Mouse (Mus musculus) midbrain, embryonic 11.5 days (tissue): ENCODE measurements at regions not wholly inside any gene's neighbourhood (a gene's known extent, or its start where the extent isn't known, plus 50 kb on each side); places are given as distances from the start of the nearest gene placed in this dataset.

ENCODE experiments used
- ATAC-seq: fragments of 200-750 bp; cut with Nextera tagmentation; 2 replicates; pipeline ENCODE4 v1.8.0; 2017; ENCODE audit warnings: moderate TSS enrichment, moderate library complexity; ENCODE audit not compliant: low FRiP score
- DNase-seq: peaks from one replicate; pipeline ENCODE4 v3.0.0; 2015; ENCODE audit warnings: low spot score; ENCODE audit errors: missing footprints
- H3K27ac ChIP-seq: fragments of 300-500 bp; sonication (generic); 2 replicates; pipeline ENCODE4 v1.5.1; 2014; ENCODE audit warnings: low read depth, low read length
- H3K27me3 ChIP-seq: fragments of 300-500 bp; sonication (generic); 2 replicates; pipeline ENCODE4 v1.6.1; 2014; ENCODE audit warnings: mild to moderate bottlenecking, low read length, moderate library complexity, mixed read lengths; ENCODE audit not compliant: control insufficient read depth, insufficient read depth
- H3K36me3 ChIP-seq: fragments of 300-500 bp; sonication (generic); 2 replicates; pipeline ENCODE4 v1.6.1; 2014; ENCODE audit warnings: mild to moderate bottlenecking, low read length, moderate library complexity, mixed read lengths; ENCODE audit not compliant: control insufficient read depth, insufficient read depth
- H3K4me1 ChIP-seq: fragments of 300-500 bp; sonication (generic); 2 replicates; pipeline ENCODE4 v1.6.1; 2014; ENCODE audit warnings: low read length; ENCODE audit not compliant: control insufficient read depth, insufficient read depth
- H3K4me2 ChIP-seq: fragments of 300-500 bp; sonication (generic); 2 replicates; pipeline ENCODE4 v1.6.1; 2014; ENCODE audit warnings: mild to moderate bottlenecking, moderate library complexity
- H3K4me3 ChIP-seq: fragments of 300-500 bp; sonication (generic); 2 replicates; pipeline ENCODE4 v1.5.1; 2014; ENCODE audit warnings: low read depth, low read length
- H3K9ac ChIP-seq: fragments of 300-500 bp; sonication (generic); 2 replicates; pipeline ENCODE4 v1.6.1; 2014; ENCODE audit warnings: low read length
- H3K9me3 ChIP-seq: fragments of 300-500 bp; sonication (generic); 2 replicates; pipeline ENCODE4 v1.6.1; 2016; ENCODE audit warnings: low read length; ENCODE audit not compliant: control insufficient read depth
- WGBS: fragments of 180-500 bp; shearing (Covaris S2); extraction: QIAGEN DNeasy Blood & Tissue Kit; methylation state at CpG from one replicate; pipeline ENCODE4 v1.1.7; 2014; 5-methylcytosine and 5-hydroxymethylcytosine counted together

DNA sequence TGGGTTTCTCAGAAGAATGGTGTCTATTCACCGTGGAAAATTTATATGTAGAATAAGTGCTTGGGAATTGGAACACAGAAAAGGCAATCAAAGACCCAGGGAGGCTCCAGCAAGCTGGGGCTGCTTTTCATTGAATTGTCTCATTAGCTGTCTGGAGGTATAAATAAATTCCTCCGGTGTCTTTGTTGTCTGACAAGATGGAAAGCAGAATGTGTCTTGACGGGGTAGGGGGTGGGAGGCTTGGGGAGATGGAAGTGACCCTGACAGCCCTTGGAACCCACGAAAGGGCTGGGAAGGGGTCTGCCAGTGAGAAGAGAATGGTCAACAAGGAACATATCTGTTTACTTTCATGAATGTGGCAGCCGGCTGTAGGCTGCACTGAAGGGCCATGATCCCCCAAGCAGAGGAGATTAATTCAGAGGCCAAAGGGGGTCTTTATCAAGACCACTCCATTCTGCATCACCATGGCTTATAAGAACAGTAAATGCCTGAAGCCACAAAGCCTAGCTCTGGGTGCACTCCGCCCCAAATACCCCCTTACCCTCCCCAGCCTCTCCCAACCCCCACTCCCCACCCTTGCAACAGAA is 127.2 kb upstream of the Neo1 start:
- 25% methylated on average over 6 of the region's 6 CpGs for WGBS
- ATAC-seq = peak; percentile 77
- no peak overlapping the region for H3K9ac ChIP-seq
- 0 out of 2 replicates have a peak overlapping the region, but pooled peaks have one; percentile 1 for H3K4me2 ChIP-seq
- H3K27me3 ChIP-seq = no peaks in the 10 kb centered on the region
- no peak overlapping the region for H3K4me3 ChIP-seq
- H3K36me3 ChIP-seq = no peaks in the 10 kb centered on the region
- H3K9me3 ChIP-seq = no peaks in the 10 kb centered on the region
- H3K4me1 ChIP-seq = peaks cover 7% of the 10 kb centered on the region; the same call in 1 of the 2 replicates
- H3K27ac ChIP-seq = peak overlapping the region; percentile 48; the same call in 1 of the 2 replicates
- DNase-seq = peak; percentile 88

DNA sequence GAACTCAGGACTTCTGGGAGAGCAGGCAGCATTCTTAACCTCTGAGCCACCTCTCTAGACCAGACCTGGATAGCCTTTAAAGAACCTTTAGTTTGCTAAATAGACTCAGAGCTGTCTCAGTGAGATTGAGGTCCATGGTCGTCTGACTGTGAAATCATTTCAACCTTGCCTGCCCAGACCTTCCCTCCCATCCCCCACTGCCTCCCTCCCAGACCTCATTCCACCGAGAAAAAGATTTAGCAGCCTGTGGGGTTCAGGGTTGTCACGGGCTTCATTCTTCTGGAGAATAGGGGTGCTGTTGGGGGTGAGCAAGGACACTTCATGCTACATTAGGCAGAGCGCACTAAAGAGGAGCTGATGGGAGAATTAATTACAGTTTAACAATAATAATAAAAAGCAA is 126.7 kb upstream of the Neo1 start:
- Histone ChIP-seq H3K9ac (no peak overlapping the region), H3K4me3 (no peak overlapping the region), H3K9me3 (no peaks in the 10 kb centered on the region), H3K27ac (peak overlapping the region; percentile 48; the same call in 1 of the 2 replicates), H3K4me2 (no peak overlapping the region), H3K27me3 (no peaks in the 10 kb centered on the region), H3K36me3 (no peaks in the 10 kb centered on the region), H3K4me1 (peaks cover 7% of the 10 kb centered on the region; the same call in 1 of the 2 replicates)
- 18% methylated on average over 4 of the region's 4 CpGs for WGBS
- DNase-seq = peak; percentile 85
- peak; percentile 72 for ATAC-seq

DNA sequence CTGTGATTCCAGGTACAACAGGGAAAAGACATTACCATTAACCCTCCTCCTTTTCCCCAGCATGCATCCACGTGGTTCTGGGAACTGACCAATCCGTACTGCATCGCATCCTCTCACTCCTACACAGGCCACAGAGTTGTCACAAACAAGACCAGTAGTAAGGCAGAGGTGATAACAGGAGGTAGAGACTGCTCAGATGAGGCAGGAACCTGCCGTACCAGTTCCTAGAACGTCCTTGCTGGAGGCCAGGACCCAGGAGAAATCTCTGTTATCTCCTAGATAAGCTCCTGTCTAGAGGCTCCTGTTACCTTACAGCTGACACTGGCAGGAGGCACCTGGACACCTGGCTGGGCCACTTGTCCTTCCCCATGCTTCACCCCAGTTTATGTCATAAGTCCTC is 121.4 kb upstream of the Neo1 start:
- no peak overlapping the region for H3K4me2 ChIP-seq
- DNase-seq = no peak
- no peaks in the 10 kb centered on the region for H3K27me3 ChIP-seq
- 72% methylated on average over 5 of the region's 5 CpGs for WGBS
- H3K4me1 ChIP-seq = peaks cover 5% of the 10 kb centered on the region; the same call in 1 of the 2 replicates
- H3K27ac ChIP-seq = no peak overlapping the region
- no peaks in the 10 kb centered on the region for H3K9me3 ChIP-seq
- H3K36me3 ChIP-seq = no peaks in the 10 kb centered on the region
- ATAC-seq = no peak
- H3K4me3 ChIP-seq = no peak overlapping the region
- H3K9ac ChIP-seq = no peak overlapping the region

DNA sequence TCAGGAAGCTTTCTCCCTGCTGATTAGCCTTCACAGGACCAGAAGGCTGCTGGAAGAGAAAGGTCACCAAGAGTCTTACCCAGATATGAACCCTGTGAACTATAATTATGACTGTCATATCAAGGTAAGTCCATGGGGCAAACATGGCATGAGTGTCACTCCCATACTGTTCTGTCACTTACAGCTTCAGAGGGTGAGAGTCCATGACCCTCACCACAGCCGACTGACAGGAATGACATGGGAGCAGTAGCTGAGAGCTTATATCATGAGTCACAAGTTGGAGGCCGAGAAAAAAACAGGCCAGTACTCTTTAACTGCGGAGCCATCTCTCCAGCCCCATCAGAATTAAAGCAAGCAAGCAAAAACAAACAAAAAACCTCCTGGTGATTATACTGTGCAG is 117.7 kb upstream of the Neo1 start:
- Histone ChIP-seq H3K9ac (no peak overlapping the region), H3K4me1 (peaks cover 5% of the 10 kb centered on the region; the same call in 1 of the 2 replicates), H3K36me3 (no peaks in the 10 kb centered on the region), H3K27me3 (no peaks in the 10 kb centered on the region), H3K4me2 (no peak overlapping the region), H3K4me3 (no peak overlapping the region), H3K27ac (no peak overlapping the region), H3K9me3 (no peaks in the 10 kb centered on the region)
- ATAC-seq = no peak
- WGBS = 77% methylated on average over 3 of the region's 3 CpGs
- DNase-seq = no peak

DNA sequence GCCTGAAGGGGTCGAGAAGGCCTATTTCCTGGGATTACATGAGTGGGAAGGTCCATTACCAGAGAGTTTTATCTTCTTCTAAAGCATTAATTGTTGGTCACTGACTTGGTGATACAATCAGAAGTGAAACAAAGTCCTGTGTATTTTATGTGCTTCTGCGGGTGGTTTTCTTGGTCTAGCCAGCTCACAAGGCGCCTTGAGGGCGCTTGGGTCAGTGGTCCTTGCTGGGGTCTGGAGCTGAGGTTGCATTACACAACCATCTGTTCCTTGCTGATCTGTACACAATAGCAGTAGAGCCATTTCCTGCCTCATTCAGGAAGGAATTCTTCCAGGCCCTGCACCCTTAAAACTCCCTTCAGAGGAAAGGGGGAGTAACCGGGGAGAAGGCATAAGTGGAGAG is 116.9 kb upstream of the Neo1 start:
- no peak for DNase-seq
- WGBS = 80% methylated on average over 5 of the region's 5 CpGs

DNA sequence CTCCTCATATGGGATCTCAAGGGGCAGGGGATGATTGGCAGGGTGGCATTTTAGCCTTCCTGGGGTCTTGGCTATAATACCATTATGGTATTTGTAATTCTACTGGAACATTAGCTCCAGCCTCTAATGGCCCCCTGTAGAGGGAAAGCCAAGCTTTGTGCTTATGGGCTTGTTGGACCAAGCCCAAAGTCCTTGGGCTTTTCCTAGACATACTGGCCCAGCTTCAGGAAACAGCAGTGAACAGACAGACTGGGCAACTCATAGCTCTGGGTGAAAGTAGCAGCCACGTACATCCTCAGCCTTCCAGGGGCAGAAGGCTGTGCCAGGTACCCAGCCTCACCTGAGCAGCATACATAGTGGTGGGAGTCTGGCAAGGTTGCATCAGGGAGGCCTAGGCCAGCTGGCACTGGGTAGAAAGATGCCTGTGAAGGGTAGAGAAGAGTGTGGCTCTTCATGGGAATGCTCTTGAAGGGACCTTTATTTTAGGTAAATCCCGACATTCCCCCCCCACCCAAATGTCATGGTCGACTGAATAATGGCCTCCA is 108.1 kb upstream of the Neo1 start:
- no peaks in the 10 kb centered on the region for H3K4me1 ChIP-seq
- no peak overlapping the region for H3K4me2 ChIP-seq
- no peak overlapping the region for H3K9ac ChIP-seq
- DNase-seq = no peak
- no peak overlapping the region for H3K4me3 ChIP-seq
- no peaks in the 10 kb centered on the region for H3K27me3 ChIP-seq
- no peaks in the 10 kb centered on the region for H3K36me3 ChIP-seq
- 77% methylated on average over 3 of the region's 3 CpGs for WGBS
- no peak overlapping the region for H3K27ac ChIP-seq
- no peaks in the 10 kb centered on the region for H3K9me3 ChIP-seq
- ATAC-seq = no peak

More for the DNA sequence above, 116.9 kb upstream of the Neo1 start:
- H3K4me2 ChIP-seq = no peak overlapping the region
- H3K27ac ChIP-seq = no peak overlapping the region
- no peaks in the 10 kb centered on the region for H3K36me3 ChIP-seq
- H3K4me3 ChIP-seq = no peak overlapping the region
- H3K9me3 ChIP-seq = no peaks in the 10 kb centered on the region
- ATAC-seq = no peak
- no peak overlapping the region for H3K9ac ChIP-seq
- H3K4me1 ChIP-seq = peaks cover 5% of the 10 kb centered on the region; the same call in 1 of the 2 replicates
- H3K27me3 ChIP-seq = no peaks in the 10 kb centered on the region

DNA sequence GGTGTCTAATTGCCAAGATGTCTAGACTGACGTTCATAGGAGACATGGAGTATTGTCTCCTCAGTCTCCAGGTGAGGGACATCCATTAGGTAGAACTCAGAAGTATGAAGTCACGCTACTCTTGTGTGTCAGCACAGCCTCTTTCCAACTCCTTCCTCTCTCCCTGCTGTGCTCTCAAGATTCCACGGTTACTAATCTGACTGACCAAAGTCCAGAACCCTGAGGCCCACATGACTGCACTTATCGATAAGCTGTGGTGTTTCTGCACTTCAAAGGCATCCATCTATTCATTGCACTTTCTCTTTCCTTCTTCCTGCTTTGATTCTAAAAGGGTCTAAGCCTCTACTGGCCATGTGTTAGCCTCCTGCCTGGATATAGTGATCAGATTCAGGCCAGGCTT is 107.4 kb upstream of the Neo1 start:
- Histone ChIP-seq H3K36me3 (no peaks in the 10 kb centered on the region), H3K27me3 (no peaks in the 10 kb centered on the region), H3K4me3 (no peak overlapping the region), H3K27ac (no peak overlapping the region), H3K9me3 (no peaks in the 10 kb centered on the region), H3K9ac (no peak overlapping the region), H3K4me2 (no peak overlapping the region), H3K4me1 (no peaks in the 10 kb centered on the region)
- DNase-seq (no peak), ATAC-seq (no peak)
- 89% methylated on average over 4 of the region's 4 CpGs for WGBS

DNA sequence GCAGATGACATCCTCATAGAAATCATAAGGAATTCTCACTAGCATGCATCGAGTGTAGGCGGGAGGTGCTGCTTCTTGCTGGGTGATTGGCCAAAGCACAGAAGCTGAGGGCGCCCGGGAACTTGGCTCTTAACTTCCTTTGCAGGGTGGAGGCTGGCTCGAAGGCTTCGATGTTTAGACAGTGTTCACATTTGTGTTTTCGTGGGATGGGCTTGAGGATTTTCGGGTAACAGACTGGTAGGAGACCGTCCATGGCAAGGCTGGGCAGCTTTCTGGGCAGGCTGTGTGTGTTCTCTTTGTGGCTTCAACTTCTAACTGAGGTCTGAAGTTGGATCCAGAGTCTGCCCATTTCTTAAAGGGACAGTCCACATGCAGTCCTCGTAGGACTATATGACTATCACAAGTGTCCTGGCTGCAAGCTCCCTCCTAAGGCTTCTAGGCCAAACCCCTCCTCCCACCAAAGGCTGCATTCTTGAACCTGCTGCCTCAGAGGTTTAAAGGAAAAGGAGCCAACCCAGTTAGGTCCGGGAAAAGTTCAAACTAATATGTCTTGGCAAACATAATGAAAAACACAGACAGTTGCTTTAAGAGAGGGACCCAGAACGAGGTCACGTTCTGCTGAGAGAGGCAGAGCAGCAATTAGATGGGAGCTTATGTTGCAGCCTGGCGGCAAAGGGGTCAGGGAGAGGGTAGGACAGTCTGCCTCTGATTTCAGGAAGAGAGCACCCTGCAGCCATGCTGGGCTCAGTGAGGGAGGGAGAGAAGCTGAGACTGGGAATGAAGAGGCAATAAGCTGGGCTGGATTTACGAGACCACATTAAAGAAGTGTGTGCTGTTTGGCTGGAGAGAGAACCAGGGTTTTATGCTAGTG is 98.2 kb upstream of the Neo1 start:
- no peak overlapping the region for H3K27ac ChIP-seq
- ATAC-seq (no peak), DNase-seq (peak; percentile 85)
- H3K27me3 ChIP-seq = no peaks in the 10 kb centered on the region
- H3K4me2 ChIP-seq = no peak overlapping the region
- H3K9ac ChIP-seq = 0 out of 2 replicates have a peak overlapping the region, but pooled peaks have one; percentile 16
- 45% methylated on average over 15 of the region's 15 CpGs for WGBS
- H3K9me3 ChIP-seq = no peaks in the 10 kb centered on the region
- no peaks in the 10 kb centered on the region for H3K36me3 ChIP-seq
- no peaks in the 10 kb centered on the region; the same call in 1 of the 2 replicates for H3K4me1 ChIP-seq
- no peak overlapping the region for H3K4me3 ChIP-seq
